Mouse (Mus musculus) heart, embryonic 15.5 days (tissue): ENCODE measurements around the gene Ercc2. TPM values are rescaled to one million over a fixed set of nuclear protein-coding genes. Genes with fewer than 3 reads are reported as not detected.

Source experiments
- ATAC-seq: fragments of 200-750 bp; cut with Nextera tagmentation; replicated peaks from 2 replicates; pipeline ENCODE4 v1.8.0; 2017; ENCODE audit warnings: low read depth, moderate TSS enrichment; ENCODE audit not compliant: insufficient number of reproducible peaks, insufficient read depth, low FRiP score
- H3K27ac ChIP-seq: fragments of 300-500 bp; sonication (generic); 2 replicates; pipeline ENCODE4 v1.5.1; 2015; ENCODE audit warnings: mild to moderate bottlenecking, inconsistent platforms
- H3K27me3 ChIP-seq: fragments of 300-500 bp; sonication (generic); 2 replicates; pipeline ENCODE4 v1.6.1; 2015; ENCODE audit warnings: inconsistent platforms
- H3K36me3 ChIP-seq: fragments of 300-500 bp; sonication (generic); 2 replicates; pipeline ENCODE4 v1.6.1; 2015; ENCODE audit warnings: mild to moderate bottlenecking, inconsistent platforms
- H3K4me1 ChIP-seq: fragments of 300-500 bp; sonication (generic); replicated peaks from 2 replicates; pipeline ENCODE4 v1.6.1; 2015; ENCODE audit warnings: inconsistent platforms
- H3K4me2 ChIP-seq: fragments of 300-500 bp; sonication (generic); 2 replicates; pipeline ENCODE4 v1.6.1; 2015; ENCODE audit warnings: inconsistent platforms, mild to moderate bottlenecking, moderate library complexity
- H3K4me3 ChIP-seq: fragments of 300-500 bp; sonication (generic); 2 replicates; pipeline ENCODE4 v1.5.1; 2015; ENCODE audit warnings: mild to moderate bottlenecking, inconsistent platforms
- H3K9ac ChIP-seq: fragments of 300-500 bp; sonication (generic); 2 replicates; pipeline ENCODE4 v1.6.1; 2015; ENCODE audit warnings: mild to moderate bottlenecking, inconsistent platforms
- H3K9me3 ChIP-seq: fragments of 300-500 bp; sonication (generic); replicated peaks from 2 replicates; pipeline ENCODE4 v1.6.1; 2016; ENCODE audit warnings: inconsistent platforms
- WGBS: fragments of 180-500 bp; shearing (Covaris S2); methylation state at CpG from one replicate; pipeline ENCODE4 v1.1.7; 2015; ENCODE audit warnings: mixed read lengths; 5-methylcytosine and 5-hydroxymethylcytosine counted together
- polyA plus RNA-seq: library from polyadenylated mRNA; unstranded; fragments of >200 nt; fragmentation: Nextera tagmentation; extraction: Ambion mirVana; gene quantifications from 2 replicates; pipeline ENCODE4 v1.2.1, GENCODE M21; 2015

Gene Ercc2
- polyA plus RNA-seq, 1 experiment from 2014 or later, result 8.9 TPM

DNA sequence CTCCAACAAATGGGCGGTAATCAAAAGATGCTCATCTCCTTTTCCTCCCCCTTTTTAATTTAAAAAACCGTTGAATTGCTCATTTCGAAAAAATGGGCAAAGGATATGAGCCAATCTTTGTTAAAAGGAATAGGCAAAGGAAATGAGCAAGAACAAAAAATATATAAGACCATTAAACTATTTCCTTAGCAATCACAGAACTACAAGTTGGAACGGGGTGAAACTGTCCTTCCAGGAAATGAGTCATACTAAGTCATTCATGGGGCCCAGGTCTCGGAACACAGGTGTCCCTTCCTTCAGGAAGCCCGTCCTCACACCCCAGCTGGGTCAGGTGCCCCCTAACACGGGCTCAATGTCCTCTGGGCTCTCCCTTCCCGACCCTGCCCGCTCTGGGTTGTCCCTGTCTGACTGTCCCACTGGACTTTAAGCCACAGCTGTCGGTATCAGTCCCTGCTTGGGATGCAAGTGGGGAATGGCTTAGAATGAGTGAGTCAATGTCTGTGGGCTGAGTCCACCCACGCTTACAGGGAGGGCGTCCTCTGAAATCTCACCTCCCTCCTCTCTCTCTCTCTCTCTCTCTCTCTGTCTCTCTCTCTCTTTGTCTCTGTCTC lies 37.5 kb upstream of the Ercc2 start, which contains the start of gene Ercc1:
Ercc1 (plus strand) TSS at position 542 of the 611 bp plus-strand sequence.
- WGBS, result 18% methylated on average over 12 of the region's 12 CpGs
- H3K4me1 ChIP-seq, result peaks cover 49% of the 10 kb centered on the region
- ATAC-seq, result no peak
- H3K9ac ChIP-seq, result peak within 1 kb of the TSS; percentile 60
- H3K36me3 ChIP-seq, result peaks cover 15% of the 10 kb centered on the region
- H3K27me3 ChIP-seq, result 0 out of 2 replicates have a peak, but pooled peaks cover 2% of the 10 kb centered on the region
- peak within 1 kb of the TSS; percentile 83 for H3K4me3 ChIP-seq
- H3K4me2 ChIP-seq, result peak within 1 kb of the TSS; percentile 86
- no peaks in the 10 kb centered on the region for H3K9me3 ChIP-seq
- peak within 1 kb of the TSS; percentile 86 for H3K27ac ChIP-seq

DNA sequence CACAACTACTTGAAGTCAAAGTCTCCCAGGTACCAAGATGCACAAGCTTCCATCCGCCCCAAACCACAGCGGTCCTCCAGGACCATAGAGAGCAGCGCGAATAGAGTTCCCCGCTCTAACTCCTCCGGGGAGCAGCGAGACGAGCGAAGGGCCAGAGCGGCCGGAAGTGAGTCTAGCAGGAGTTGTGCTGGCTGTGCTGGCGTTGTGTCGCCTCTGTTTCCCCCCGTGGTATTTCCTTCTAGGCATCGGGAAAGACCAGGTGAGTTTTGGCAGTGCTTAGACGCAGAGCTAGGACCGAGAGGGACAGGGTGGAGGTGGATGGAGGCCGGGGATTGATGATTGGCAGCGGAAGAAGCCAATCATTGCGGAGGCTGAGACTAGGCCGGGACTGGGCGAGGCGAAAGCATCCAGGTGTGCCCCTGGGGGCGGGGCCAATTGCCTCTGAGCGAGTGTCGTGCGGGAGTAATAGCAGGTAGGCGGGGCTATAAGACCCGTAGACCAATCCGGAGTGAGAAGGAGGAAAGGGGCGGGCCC lies 36.8 kb upstream of the Ercc2 start:
- Histone ChIP-seq H3K27ac (peak overlapping the region; percentile 86), H3K27me3 (0 out of 2 replicates have a peak, but pooled peaks cover 2% of the 10 kb centered on the region), H3K9ac (peak overlapping the region; percentile 60), H3K36me3 (peaks cover 15% of the 10 kb centered on the region), H3K4me2 (peak overlapping the region; percentile 73), H3K4me3 (peak overlapping the region; percentile 83), H3K9me3 (no peaks in the 10 kb centered on the region), H3K4me1 (peaks cover 47% of the 10 kb centered on the region)
- ATAC-seq, result peak; percentile 85
- under 1% methylated on average over 31 of the region's 31 CpGs for WGBS

DNA sequence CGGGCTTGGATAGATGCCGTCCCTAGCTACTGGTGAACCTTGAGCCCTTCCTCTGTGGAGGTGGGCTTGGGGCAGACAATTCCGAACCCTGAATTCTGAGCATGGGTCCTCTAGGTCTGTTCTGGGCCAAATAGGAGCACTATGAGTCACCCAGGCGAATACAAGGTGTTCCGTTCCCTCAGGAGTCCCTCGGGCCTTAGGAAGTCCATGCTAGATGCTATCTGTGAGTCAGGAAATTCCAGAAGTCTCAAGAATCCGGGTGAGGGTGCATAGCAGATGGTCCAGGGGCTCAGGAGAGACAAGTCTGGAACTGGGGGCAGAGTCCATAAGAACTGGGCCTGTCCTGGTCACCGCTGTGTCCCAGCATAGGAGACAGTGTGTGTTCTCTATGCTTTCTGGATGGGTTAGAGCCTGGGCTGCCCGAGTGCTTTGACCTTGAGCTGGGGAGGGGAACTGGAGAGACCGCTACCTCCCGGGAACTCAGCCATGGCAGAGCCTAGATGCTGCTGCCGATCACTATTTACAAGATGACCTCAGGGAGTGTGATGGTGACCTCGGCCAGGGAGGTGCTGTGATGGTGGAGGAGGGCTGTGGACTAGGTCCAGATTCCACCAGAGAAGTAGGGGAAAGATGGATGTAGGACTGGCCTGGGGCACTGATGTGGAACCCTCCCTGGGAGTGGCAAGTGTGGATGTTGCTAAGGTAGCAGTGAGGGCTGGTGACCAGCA lies 32.5 kb upstream of the Ercc2 start:
- Histone ChIP-seq H3K27me3 (no peaks in the 10 kb centered on the region), H3K9me3 (no peaks in the 10 kb centered on the region), H3K4me2 (no peak overlapping the region), H3K4me3 (no peak overlapping the region), H3K9ac (no peak overlapping the region), H3K36me3 (peaks cover 47% of the 10 kb centered on the region), H3K4me1 (peaks cover 13% of the 10 kb centered on the region), H3K27ac (no peak overlapping the region)
- 73% methylated on average over 13 of the region's 13 CpGs for WGBS
- no peak for ATAC-seq

DNA sequence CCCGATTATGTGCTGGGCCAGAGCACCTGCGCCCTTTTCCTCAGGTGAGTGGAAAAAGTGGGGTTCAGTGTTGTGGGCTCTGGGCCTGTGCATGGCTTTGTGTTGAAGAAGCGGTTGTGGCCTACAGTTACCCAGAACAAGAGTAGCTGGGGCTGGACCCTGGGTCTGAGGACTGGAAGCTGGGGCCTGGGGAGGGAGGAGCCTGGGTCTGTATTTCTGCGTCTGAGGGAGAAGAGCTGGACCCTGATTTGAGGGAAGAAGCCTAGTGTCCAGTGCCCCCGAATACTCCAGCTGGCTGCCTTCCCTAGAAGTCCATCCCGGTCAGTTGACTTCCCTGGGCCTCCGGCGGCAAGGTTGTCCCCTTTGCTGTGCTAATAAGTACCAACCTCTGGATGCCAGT lies 31.6 kb upstream of the Ercc2 start:
- H3K36me3 ChIP-seq, result peaks cover 54% of the 10 kb centered on the region

DNA sequence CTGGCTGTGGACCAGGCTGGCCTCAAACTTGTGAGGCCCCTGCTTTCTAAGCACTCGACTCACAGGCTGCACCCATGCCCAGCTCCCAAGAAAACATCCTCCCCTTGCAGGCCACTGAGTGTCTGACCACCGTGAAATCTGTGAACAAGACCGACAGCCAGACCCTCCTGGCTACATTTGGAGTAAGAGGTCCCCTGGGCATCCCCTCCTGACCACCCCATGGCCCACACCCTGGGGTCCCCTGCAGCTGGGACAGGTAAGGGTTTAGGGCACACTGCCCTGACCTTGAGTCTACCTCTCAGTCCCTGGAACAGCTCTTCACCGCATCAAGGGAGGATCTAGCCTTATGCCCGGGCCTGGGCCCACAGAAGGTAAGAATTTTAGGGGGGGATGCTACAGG lies 26.8 kb upstream of the Ercc2 start:
- Histone ChIP-seq H3K27me3 (no peaks in the 10 kb centered on the region), H3K4me3 (no peak overlapping the region), H3K4me1 (peaks cover 8% of the 10 kb centered on the region), H3K4me2 (no peak overlapping the region), H3K36me3 (peaks cover 51% of the 10 kb centered on the region), H3K9ac (0 out of 2 replicates have a peak overlapping the region, but pooled peaks have one; percentile 13), H3K27ac (no peak overlapping the region), H3K9me3 (no peaks in the 10 kb centered on the region)
- 83% methylated on average over 5 of the region's 5 CpGs for WGBS
- ATAC-seq, result no peak

More for the DNA sequence above, 31.6 kb upstream of the Ercc2 start:
- H3K4me1 ChIP-seq, result peaks cover 9% of the 10 kb centered on the region
- H3K4me2 ChIP-seq, result no peak overlapping the region
- H3K27ac ChIP-seq, result no peak overlapping the region
- 89% methylated on average over 8 of the region's 8 CpGs for WGBS
- H3K9me3 ChIP-seq, result no peaks in the 10 kb centered on the region
- ATAC-seq, result no peak
- H3K4me3 ChIP-seq, result no peak overlapping the region
- no peak overlapping the region for H3K9ac ChIP-seq
- H3K27me3 ChIP-seq, result no peaks in the 10 kb centered on the region

DNA sequence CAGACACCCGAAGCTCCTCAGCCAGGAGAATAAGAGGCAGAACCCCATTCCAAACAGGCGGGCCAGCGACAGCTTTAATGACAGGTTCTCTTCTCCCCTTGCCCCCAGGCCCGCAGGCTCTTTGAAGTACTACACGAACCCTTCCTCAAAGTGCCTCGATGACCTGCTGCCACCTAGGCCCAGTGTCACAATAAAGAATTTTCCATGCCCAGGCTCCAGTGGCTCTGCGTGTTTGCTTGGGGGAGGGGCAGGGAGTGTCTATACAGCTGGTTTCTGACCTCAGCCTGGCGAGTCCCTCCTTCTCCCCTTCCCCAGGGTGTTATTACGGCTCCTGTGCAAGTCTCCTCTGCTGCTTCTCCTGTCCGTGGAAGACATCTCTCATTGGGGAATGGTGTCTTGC lies 25.5 kb upstream of the Ercc2 start:
- Histone ChIP-seq H3K9ac (no peak overlapping the region), H3K27me3 (no peaks in the 10 kb centered on the region), H3K36me3 (peaks cover 43% of the 10 kb centered on the region), H3K27ac (no peak overlapping the region), H3K9me3 (no peaks in the 10 kb centered on the region), H3K4me1 (peaks cover 16% of the 10 kb centered on the region), H3K4me2 (no peak overlapping the region), H3K4me3 (no peak overlapping the region)
- ATAC-seq, result no peak
- WGBS, result 72% methylated on average over 10 of the region's 10 CpGs

DNA sequence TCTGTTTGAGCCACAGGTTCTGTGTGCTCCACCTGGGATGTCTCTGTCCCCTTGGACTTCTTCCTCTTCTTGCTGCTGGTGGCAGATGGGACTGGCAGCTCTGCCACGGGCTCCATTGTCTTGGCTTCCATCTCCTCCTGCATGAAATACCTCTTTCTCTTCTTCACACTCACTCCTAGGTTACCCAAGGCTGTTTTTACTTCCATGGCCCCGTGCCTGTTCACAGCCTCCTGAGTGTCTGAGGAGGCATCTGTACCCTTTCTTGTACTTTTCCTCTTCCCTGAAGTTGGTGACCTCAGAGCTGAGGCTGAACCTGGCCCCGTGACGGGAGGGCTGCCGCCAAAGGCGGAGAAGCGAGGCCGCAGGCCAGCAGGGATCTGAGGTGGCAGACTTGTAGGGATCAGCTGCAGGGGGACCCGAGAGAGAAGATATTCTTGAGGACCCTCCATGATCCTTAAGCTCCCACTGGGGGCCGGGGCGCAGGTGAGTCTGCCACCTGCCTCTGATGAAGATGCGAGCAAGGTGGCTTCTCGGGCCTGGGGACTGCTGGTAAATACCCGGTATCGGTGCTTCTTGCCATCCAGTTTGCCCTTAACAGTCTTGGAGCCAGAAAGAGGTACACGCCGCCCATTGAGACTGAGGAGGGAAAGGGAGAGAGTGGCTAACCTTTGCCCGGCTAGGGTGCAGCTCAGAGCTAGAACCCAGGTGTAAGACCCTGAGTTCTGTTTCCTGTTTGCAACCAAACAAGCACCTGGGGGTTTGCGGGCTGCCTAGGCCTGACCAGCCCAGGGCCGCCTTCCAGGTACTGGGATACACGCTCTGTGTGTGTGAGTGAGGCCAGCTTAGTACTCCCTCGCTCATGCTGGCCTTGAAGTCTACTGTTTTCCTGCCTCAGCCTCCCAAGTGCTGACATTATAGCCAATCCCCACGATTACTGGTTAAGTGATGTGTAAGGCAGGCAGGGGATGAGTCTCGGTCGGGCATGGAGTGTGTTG lies 24.1 kb upstream of the Ercc2 start:
- Histone ChIP-seq H3K27me3 (no peaks in the 10 kb centered on the region), H3K36me3 (peaks cover 31% of the 10 kb centered on the region), H3K4me1 (peaks cover 30% of the 10 kb centered on the region), H3K4me2 (peak overlapping the region; percentile 99; the same call in 1 of the 2 replicates), H3K4me3 (peak overlapping the region; percentile 86), H3K9ac (peak overlapping the region; percentile 63; the same call in 1 of the 2 replicates), H3K9me3 (no peaks in the 10 kb centered on the region), H3K27ac (no peak overlapping the region)
- no peak for ATAC-seq
- 91% methylated on average over 25 of the region's 25 CpGs for WGBS

DNA sequence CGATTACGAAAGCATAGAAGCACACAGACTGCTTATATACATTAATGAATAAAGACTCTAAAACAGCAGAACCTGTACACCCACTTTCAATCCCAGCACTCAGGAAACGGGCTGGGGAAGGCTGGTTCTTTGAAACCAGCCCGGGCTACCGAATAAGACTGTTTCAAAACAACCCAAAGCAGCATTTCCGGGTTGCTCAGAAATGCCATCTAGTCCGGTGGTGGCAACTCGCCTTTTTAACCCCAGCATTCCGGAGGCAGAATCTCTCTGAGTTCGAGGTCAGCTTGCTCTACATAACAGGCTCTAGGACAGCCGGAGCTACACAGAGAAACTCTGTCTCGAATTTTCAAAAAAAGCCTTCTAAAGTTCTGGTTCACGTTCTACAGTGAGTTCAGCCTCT lies 23.2 kb upstream of the Ercc2 start:
- Histone ChIP-seq H3K27ac (no peak overlapping the region), H3K4me1 (peaks cover 39% of the 10 kb centered on the region), H3K4me3 (peak overlapping the region; percentile 86), H3K9me3 (no peaks in the 10 kb centered on the region), H3K36me3 (peaks cover 22% of the 10 kb centered on the region), H3K9ac (peak overlapping the region; percentile 63), H3K4me2 (peak overlapping the region; percentile 99), H3K27me3 (no peaks in the 10 kb centered on the region)
- no peak for ATAC-seq
- WGBS, result 14% methylated on average over 13 of the region's 13 CpGs

DNA sequence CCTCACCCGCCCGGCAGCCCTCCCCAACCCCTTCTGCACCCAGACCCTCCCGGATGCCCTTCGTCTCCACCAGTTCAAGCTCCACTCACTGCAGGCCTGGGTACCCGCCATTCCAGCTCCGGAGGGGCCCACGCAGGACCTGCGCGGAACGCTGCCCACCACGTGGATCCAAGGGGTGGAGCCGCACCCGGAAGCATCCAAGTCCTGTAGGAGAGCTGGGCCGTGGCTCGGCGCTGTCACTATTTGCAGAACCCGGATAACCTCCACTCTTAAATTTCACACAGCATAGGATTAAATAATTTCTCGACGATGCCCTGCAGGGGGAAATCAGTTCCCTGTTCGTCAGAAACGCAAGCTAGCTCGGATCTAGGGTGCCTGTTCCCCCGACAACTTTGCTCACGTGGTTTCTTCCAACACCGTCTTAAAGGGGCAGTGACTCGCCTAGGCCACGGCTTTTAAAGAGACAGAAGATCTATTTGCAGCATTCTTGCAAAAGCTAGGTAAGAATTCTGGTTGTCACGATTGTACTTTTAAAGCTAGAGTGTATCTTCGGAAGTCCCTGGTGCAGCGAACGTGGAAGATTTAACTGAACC lies 22.4 kb upstream of the Ercc2 start, which contains the start of the genes Cd3eap and Ppp1r13l:
Cd3eap (minus strand) TSS at position 185 of the 593 bp plus-strand sequence.
Ppp1r13l (plus strand) TSS at position 451 of the 593 bp plus-strand sequence.
- Histone ChIP-seq H3K27me3 (no peaks in the 10 kb centered on the region), H3K36me3 (peaks cover 18% of the 10 kb centered on the region), H3K9ac (peak within 1 kb of the TSS; percentile 81), H3K4me3 (peak within 1 kb of the TSS; percentile 86), H3K4me1 (peaks cover 46% of the 10 kb centered on the region), H3K9me3 (no peaks in the 10 kb centered on the region), H3K4me2 (peak within 1 kb of the TSS; percentile 99), H3K27ac (peak within 1 kb of the TSS; percentile 96)
- peak; percentile 36; the same call in 1 of the 2 replicates for ATAC-seq
- WGBS, result under 1% methylated on average over 31 of the region's 31 CpGs

DNA sequence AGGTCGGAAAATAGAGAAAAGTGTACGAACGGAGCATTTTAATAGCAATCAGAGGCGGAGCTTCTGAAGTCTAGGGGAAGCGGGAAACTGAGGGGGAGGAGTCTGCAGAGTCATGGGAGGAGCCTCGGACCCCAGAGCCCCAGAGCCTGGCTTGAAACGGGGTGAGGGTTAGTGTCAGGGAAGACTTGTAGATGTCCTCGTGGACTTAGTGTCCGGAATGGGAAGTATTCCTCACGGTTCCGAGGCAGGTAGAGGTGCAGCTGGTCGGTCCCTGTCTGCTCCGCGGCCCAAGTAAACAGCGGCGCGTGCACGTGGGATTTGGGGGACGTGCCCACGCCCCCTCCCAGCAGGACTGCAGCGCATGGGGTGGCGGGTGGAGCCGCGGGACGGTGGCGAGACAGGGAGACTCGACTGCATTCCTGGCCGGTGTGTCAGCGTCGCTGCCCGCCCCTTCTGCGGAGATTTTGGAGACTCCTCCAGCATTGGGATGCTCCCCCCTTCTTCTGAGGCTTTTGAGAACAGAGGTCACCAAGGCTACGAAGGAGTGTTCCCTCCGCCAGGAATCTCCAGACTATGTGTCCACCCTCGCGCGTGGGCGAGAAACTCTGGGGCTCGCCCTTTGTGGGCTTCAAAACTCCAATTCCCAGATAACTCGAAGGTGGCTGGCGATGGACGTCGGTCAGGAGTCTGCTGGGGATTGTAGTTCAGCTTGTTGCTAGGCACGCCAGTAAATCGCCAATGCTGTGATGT lies 21.7 kb upstream of the Ercc2 start:
- Histone ChIP-seq H3K27ac (peak overlapping the region; percentile 96), H3K9me3 (no peaks in the 10 kb centered on the region), H3K4me3 (peak overlapping the region; percentile 86), H3K4me1 (peaks cover 46% of the 10 kb centered on the region), H3K9ac (peak overlapping the region; percentile 63), H3K4me2 (peak overlapping the region; percentile 99), H3K27me3 (no peaks in the 10 kb centered on the region), H3K36me3 (peaks cover 13% of the 10 kb centered on the region)
- WGBS, result under 1% methylated on average over 45 of the region's 45 CpGs
- peak; percentile 53 for ATAC-seq
